ENCODE assay signal across 14 mouse cellular contexts in genomic region chr4:75466880-75467327, GRCm38 (mm10).
A peak's percentile ranks its signal among the peaks of the same experiment; 100 is the strongest.
DNase-seq lines count a peak whose midpoint lies in the region; TF ChIP-seq lines count a peak whose summit lies in the region.
"Had no signal": no experiment of that assay in that cellular context is flagged by ENCODE, and none has a peak within 500 bp of the region (broad histone marks: within the 10 kb centered on the region; RNA-seq: fewer than 3 reads in every experiment).

No protein-coding gene starts in this region.

- no peak overlapping the region for H3K27ac ChIP-seq in gastrocnemius, adult 2 months
- peak overlapping the region; percentile 70 for H3K27ac ChIP-seq in cerebellum, adult 2 months (ENCODE audit: insufficient read depth, low read length)
- H3K27ac ChIP-seq: midbrain, embryonic 15.5 days; neural tube, embryonic 15.5 days had no signal

- H3K4me1 ChIP-seq in cerebellum, adult 2 months (ENCODE audit: control insufficient read depth, insufficient read depth, low read length), result peaks cover 4% of the 10 kb centered on the region; the same call in 1 of the 2 replicates
- H3K4me1 ChIP-seq: midbrain, embryonic 15.5 days; neural tube, embryonic 15.5 days had no signal

- intact Hi-C loops in gastrocnemius, adult 2 months (cut with DNase I), result no loop called here
- intact Hi-C loops in left cerebral cortex, postnatal 10 days (cut with DNase I), result no loop called here
- intact Hi-C loops in heart, postnatal 14 days (cut with DNase I), result no loop called here

- no peak for TF ChIP-seq POLR2A in cerebellum, adult 2 months (IDR thresholded peaks at IDR 0.05; ENCODE audit: borderline replicate concordance, insufficient read depth, low read length)

- no peak for TF ChIP-seq CTCF in gastrocnemius, adult 2 months (IDR thresholded peaks at IDR 0.05)
- TF ChIP-seq CTCF in cerebellum, adult 2 months (IDR thresholded peaks at IDR 0.05; ENCODE audit: borderline replicate concordance, insufficient read depth, low read depth, low read length), result no peak

- H3K4me3 ChIP-seq in gastrocnemius, adult 2 months, result no peak overlapping the region
- H3K4me3 ChIP-seq in cerebellum, adult 2 months (replicated peaks; ENCODE audit: insufficient read depth, low read depth, low read length), result no peak overlapping the region
- H3K4me3 ChIP-seq: midbrain, embryonic 15.5 days; neural tube, embryonic 15.5 days had no signal

- H3K27me3 ChIP-seq in cerebellum, adult 2 months (ENCODE audit: control insufficient read depth, insufficient read depth, low read length), result no peaks in the 10 kb centered on the region
- H3K27me3 ChIP-seq: midbrain, embryonic 15.5 days; neural tube, embryonic 15.5 days had no signal

- WGBS in cerebellum, adult 2 months, result 4% methylated on average over 3 of the region's 3 CpGs

- peak; percentile 13 for DNase-seq in gastrocnemius, adult 2 months
- no peak for DNase-seq in gastrocnemius, adult 8-10 months (ENCODE audit: low spot score in 2 of 2)
- peak; percentile 1 for DNase-seq in left cerebral cortex, adult 11 months (ENCODE audit: low spot score)
- no peak for DNase-seq in left cerebral cortex, postnatal 10 days (ENCODE audit: extremely low spot score in 1 of 2, low spot score in 2 of 2)
- DNase-seq in cerebellum, adult 2 months, result peak; percentile 95 to 98
- DNase-seq in heart, postnatal 14 days, result peak; percentile 5 to 6
- DNase-seq in thymus, postnatal 4 days, result no peak
- DNase-seq in B cell, adult 2 months, result no peak
- DNase-seq: embryo, embryonic 11 days; gastrocnemius, postnatal 36 days; kidney, postnatal 36 days; thymus, postnatal 14 days had no signal

Comparison
In these comparisons a context has a peak if more than half of its experiments do, and no peak if none do; other contexts are left out.
1. DNase-seq: peak in gastrocnemius, adult 2 months (single experiment), left cerebral cortex, adult 11 months (single experiment), cerebellum, adult 2 months (2 of 2) and heart, postnatal 14 days (2 of 2); none in gastrocnemius, adult 8-10 months (0 of 2), left cerebral cortex, postnatal 10 days (0 of 2), thymus, postnatal 4 days (single experiment) and B cell, adult 2 months (0 of 2).